Mouse (Mus musculus): ENCODE data around the gene Rbm47.

DNA sequence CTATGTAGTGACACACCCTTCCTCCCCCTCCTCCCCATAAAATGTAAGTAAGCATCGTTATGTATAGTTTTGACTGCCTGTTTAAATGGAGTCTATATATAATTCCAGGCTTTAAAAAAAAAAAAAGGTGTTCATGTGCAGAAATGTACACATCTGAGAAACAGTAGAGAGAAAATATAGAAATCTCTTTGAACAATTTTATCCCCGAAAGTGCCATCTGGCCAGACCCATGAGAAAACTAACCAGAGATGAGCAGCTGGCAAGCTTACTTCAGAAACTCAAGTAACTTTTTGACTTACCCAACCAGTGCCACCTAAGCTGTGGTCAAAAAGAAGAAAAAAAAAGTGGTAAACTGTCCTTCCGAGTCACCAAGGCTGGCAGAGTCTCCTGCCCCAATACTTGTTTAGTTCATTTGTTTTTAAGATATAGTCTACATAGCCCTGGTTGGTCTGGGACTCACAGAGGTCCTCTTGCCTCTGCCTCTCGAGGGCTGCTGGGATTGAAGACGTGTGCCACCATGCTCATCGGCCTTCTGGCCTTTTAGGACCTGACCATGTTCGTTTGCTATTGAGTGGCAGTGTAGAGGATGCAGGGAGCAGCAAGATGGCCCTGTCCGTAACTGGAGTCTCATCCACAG, 4.3 kb downstream of the Rbm47 start:
- no peak for TF ChIP-seq CTCF (IDR thresholded peaks at IDR 0.05; ENCODE audit: control insufficient read depth, insufficient read depth, insufficient replicate concordance, low read depth, low read length)
- TF ChIP-seq POLR2A (IDR thresholded peaks at IDR 0.05; ENCODE audit: control insufficient read depth, low read depth, low read length), result no peak
